Mouse (Mus musculus) layer of hippocampus, postnatal 36 days (tissue): ENCODE measurements at regions not wholly inside any gene's neighbourhood (a gene's known extent, or its start where the extent isn't known, plus 50 kb on each side); places are given as distances from the start of the nearest gene placed in this dataset.

Source experiments
- DNase-seq, 2 experiments: peaks; one replicate each; pipeline ENCODE4 v3.0.0; 2022

- peak; percentile 50 to 62 for DNase-seq
Measured at GRCm38 (mm10) chr19:42673133-42673532, 60.5 kb upstream of the Loxl4 start.

GRCm38 (mm10) chr19:42669886-42670285, 57.3 kb upstream of the Loxl4 start:
- no peak for DNase-seq

GRCm38 (mm10) chr19:42668385-42669098, 55.9 kb upstream of the Loxl4 start:
- DNase-seq = no peak

GRCm38 (mm10) chr19:42666906-42667305, 54.3 kb upstream of the Loxl4 start:
- DNase-seq = no peak
